Mouse (Mus musculus): ENCODE results near the gene Cdiptos.

Gene Cdiptos

GRCm38 (mm10) chr7:126976878-126977459, 1.1 kb upstream of the Cdiptos start:
- DNase-seq (ENCODE audit: low read depth, low spot score) = no peak

DNA sequence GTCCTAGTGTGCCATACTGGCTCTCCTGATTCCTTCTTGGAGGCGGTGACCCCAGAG, 177 bp downstream of the Cdiptos start, which contains the start of gene Cdipt:
Gene Cdipt (plus strand): TSS at position 22 of the 57 bp plus-strand sequence.
- DNase-seq (ENCODE audit: low read depth, low spot score) = no peak

DNA sequence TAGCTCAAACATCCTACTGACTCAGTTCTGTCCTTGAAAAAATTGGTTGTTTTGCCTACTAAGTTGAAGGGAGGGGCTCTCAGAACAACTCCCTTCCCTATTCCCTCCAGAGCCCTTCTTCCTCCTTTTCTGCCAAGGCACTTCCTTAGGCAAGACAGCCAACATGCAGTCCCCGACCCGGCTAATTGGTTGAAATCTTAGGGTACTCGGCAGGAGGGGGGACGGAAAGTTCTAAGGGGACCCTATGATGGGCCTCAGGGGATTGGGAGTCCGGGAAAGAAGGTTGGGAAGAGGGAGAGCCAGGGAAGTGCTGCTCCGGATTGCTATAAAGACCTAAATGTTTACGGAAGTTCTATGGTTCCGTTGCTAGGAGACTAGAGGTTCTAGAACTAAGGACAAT, 405 bp downstream of the Cdiptos start:
- no peak for DNase-seq (ENCODE audit: low read depth, low spot score)

DNA sequence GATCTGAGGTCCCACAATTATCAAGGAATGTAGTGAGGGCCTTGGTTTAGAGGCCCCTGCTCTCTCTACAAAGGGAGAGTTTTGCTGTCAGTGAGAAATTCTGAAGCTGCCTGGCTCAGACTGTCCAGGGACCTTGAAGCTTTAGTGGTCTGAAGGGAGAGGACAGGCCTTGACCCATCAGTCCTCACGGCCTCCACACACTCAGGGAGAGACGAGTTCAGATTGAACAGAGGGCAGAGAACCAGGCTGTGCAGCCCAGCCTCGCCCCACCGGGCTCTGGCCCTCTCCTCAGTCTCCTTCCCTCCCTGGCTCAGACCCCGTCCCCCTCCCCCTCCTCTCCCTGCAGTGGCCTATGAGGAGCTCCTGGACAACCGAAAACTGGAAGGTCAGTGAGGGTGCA, 8.5 kb downstream of the Cdiptos start:
- no peak for DNase-seq (ENCODE audit: low read depth, low spot score)

DNA sequence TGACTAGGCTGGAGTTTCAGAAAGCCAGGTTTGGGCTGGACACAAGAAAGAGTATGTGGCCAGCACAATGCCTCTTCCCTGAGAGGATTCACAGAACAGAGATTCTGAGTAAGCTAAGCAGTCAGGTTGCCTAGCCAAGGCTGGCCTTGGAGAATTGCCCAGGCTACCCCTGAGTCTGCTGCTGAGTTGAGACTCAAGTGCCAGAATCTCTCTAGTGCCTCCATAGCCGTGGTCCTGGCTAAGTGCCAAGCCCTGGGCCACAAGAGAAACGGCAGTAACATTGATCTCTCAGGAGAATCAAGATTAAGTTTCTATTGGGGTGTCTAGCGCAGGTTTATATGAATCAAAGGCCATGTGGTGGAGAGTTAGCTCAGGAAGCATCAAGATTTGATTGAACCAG, 10.3 kb downstream of the Cdiptos start:
- DNase-seq (ENCODE audit: low read depth, low spot score) = no peak

DNA sequence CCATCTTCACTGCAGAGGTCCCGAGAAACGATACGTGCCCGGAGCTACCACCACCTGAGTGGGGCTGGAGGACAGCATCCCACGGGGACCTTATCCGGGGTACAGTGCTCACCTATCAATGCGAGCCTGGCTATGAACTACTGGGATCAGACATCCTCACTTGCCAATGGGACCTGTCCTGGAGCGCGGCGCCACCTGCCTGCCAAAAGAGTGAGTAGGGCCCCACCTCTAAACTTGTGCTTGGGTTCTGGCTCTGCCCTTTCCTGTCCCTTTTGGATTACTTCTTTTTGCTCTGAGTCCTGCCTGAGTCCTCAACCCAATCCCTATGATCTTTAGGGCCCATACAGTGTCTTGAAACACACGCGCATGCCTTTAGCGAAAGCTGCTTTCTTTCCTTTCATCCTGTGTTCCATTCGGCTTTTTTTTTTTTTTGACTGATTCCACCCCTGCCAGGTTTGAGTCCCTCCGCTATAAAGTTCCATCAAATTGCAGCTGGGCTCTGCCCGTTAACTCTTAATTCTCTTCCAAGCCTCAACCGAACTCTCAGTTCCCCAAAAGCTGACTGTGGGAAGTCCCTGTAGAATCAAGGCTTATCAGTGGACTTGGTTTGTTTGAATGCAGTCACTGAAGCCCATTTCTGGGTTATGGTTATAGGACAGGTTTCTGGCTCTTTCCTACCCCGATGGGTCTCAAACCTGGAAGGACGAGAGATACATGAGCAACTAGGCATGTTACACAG, 12.2 kb downstream of the Cdiptos start:
- no peak for DNase-seq (ENCODE audit: low read depth, low spot score)

GRCm38 (mm10) chr7:126961965-126962364, 13.9 kb downstream of the Cdiptos start:
- DNase-seq (ENCODE audit: low read depth, low spot score) = no peak

- DNase-seq (ENCODE audit: low read depth, low spot score) = no peak
These were observed 14.8 kb downstream of the Cdiptos start for GRCm38 (mm10) chr7:126961095-126961494.

DNA sequence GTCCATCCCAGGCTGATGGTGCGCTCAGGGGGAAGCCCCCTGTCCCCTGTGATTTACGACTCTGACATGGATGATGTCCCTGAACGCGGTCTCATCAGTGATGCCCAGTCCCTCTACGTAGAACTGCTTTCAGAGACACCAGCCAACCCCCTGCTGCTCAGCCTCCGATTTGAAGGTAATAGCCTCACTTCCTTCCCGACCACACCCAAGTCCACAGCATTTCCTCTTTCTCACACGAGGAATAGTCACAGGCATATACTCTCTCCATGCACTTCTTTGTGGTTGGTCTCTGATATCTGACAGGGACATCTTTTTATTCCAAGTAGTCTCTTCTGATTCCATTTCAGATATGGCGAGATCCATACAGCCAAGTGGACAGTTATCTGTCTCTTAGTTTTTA, 16.1 kb downstream of the Cdiptos start:
- DNase-seq (ENCODE audit: low read depth, low spot score) = no peak

DNA sequence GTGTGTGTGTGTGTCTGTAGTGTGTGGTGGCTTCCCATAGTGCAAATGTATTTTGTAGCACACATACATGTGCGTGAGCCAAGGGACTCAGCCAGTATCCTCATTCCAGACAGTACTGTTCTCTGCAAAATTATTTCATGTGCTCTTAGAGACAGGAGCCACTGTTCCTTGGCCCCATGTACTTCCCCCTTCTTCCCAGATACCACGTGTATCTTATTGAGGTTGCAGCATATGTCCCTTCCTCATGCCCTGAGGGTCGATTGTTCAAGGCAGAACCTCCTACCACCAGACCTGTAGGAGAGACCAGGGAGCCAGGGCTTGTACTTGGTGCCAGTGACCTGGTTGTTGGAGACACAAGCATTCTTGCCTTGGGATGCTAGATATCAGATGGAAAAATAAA, 20.8 kb downstream of the Cdiptos start:
- DNase-seq (ENCODE audit: low read depth, low spot score) = no peak

GRCm38 (mm10) chr7:126952646-126953045, 23.3 kb downstream of the Cdiptos start:
- no peak for DNase-seq (ENCODE audit: low read depth, low spot score)

- DNase-seq (ENCODE audit: low read depth, low spot score) = no peak
These were observed 24.2 kb downstream of the Cdiptos start for GRCm38 (mm10) chr7:126951741-126952140.

DNA sequence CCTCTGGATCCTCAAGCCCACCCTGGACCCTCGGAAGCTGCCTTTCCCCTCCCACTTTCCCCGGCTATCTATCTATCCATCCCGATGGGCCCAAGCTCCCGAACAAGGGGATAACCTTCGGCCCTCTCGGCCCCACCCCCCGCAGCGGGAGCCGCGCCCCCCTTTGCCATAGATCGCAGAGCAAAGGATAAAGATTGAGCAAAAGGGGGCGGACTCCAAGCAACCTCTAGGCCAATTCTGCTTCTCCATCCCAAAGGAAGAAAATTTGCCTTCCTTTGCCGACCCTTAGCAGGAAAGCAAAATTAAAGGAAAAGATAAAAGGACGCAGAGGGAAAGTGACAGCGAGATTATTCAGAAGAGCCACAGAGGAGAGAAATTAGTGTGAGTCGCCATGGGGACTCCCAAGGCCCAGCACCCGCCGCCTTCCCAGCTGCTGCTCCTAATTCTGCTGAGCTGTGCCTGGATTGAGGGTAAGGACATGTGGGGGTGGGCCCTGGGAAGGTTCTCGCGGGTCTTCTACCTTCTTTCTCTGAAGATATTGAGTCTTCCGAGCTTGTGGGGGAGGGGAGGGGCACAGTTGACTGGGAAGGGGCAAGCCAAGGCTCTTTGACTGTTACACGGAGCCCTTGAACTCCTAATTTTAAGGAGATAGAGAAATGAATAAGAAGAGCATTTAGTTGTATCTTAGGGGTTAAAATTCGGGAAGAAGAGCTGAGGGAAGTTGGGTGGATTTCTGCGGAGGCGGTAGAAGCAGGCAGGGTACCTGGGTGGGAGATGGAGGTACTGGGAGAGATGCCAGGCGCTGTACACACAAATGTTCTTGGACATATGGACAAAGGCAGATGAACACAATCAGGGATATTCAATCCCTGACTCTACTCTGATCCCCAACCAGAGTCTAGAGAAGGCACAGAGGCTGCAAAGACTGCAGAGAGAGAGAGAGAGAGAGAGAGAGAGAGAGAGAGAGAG, 25.0 kb downstream of the Cdiptos start:
- DNase-seq (ENCODE audit: low read depth, low spot score) = no peak

- DNase-seq (ENCODE audit: low read depth, low spot score) = peak; percentile 87
These were observed 25.9 kb downstream of the Cdiptos start, which contains the start of gene Sez6l2 for GRCm38 (mm10) chr7:126949793-126950646. Sez6l2 (plus strand) TSS chr7:126950563.

DNA sequence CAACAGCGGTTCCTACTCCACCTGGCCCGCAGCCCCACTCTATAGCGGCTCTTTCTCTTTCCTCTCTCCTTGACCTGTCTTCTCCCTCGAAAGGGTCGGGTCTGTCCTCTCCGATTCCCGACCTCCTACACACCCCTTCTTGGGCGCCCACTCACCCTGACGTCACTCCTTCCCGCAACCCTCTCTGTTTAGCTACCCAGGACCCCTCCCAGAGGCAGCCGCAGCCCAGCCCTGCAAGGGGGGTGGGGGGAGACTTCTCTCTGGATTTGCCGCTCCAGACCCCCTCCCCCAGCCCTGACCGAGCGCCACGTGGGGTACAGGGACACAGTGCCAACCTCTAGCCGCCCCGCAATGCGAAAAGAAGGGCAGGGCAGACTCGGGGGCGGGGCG, 26.5 kb downstream of the Cdiptos start, which contains the start of gene Asphd1:
Gene Asphd1 (minus strand): TSS at position 180 of the 390 bp plus-strand sequence.
- no peak for DNase-seq (ENCODE audit: low read depth, low spot score)

DNA sequence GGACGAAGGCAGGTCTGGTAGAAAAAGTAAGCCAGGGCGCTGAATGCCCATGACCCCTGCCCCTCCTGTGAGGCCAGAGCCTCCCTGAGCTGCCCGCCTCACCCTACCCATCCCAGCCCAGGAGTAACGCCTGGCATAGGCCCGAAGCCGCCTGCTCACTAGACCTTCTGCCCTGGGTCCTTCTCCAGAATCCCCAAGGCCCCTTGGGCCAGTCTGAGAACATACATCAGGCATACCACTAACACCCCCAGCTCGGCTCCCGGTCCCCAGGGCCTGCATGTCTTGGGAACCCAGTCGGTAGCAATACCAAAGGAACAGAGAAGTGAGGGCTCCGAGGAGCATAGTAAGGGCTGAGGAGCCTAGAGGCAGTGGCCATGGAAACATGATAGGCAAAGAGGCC, 27.3 kb downstream of the Cdiptos start:
- DNase-seq (ENCODE audit: low read depth, low spot score) = no peak

DNA sequence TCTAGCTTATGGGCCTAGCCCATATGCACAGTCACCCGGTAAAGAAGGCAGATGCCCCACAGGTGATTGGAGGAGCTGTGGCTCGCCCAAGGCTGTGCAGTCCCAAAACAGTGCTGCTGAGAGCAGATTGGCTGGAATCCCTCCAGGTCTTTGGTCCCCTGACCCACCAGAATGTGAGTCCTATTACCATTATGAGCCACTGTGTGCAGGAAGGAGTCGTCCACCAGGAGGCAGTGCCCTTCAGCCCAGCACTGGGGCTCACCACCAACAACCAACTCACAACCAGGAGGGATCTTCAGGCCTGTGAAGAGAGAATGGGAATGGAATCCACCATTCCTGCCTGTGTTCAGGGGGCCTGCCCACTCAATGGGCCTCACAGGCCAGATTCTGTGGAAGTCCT, 29.4 kb downstream of the Cdiptos start:
- peak; percentile 59 for DNase-seq (ENCODE audit: low read depth, low spot score)

GRCm38 (mm10) chr7:126941801-126942200, 34.1 kb downstream of the Cdiptos start:
- DNase-seq (ENCODE audit: low read depth, low spot score) = no peak

DNA sequence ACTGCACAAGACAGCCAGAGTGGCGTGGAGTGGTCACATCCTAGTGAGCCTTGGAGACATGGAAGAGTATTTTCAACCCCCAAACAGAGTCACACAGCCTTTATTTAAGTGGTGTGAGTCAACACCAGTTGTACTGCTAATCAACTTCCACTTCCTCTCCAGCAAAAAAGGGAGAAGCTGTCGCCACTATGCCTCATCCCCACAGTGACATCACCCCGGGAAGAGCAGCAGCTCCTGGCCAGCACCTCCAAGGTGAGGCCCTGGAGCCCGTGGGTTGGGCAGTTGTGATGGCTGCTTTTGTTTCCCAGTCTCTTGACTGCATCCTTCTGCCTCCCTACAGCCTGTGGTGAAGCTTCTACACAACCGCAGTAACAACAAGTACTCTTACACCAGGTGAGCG, 34.7 kb downstream of the Cdiptos start:
- DNase-seq (ENCODE audit: low read depth, low spot score) = no peak

DNA sequence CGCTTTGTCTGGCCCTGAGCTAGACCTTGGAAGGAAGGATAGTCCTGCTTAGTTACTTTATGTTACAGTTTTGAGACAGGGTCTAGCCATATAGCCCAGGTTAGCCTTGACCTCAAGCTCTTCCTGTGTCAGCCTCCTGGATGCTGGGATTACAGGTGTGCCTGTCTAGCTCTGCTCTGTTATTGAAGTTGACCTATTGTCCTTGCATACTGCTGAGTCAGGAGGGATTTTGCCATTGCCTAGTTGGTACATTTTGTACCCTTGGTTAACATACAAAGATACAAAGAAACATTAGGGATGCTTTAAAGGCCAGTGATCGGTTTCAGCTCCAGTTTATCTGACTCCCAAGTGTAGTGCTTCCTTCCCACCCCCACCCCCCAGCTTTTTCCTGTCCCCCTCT, 43.2 kb downstream of the Cdiptos start:
- DNase-seq (ENCODE audit: low read depth, low spot score) = no peak

DNA sequence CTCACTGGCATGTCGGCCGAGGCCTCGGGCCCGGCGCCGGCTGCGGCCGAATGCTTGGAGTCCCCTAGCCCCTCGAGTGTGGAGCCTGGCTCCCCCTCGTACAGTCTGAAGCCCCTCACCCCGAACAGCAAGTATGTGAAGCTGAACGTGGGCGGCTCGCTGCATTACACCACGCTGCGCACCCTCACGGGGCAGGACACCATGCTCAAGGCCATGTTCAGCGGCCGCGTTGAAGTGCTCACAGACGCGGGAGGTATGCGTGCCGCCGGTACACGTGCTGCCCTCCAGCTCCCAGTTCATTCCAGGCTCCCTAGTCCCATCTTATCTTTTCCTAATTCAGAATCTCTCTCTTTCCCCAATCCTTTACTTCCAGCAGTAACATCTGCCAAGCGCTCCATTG, 46.9 kb downstream of the Cdiptos start:
- no peak for DNase-seq (ENCODE audit: low read depth, low spot score)

Measured in CD4-positive helper T cell, adult 2 months (primary cell).